Mouse (Mus musculus): ENCODE measurements around the gene Mbd4. TPM values are rescaled to one million over a fixed set of nuclear protein-coding genes. Genes with fewer than 3 reads are reported as not detected.

Gene Mbd4
- polyA plus RNA-seq, 2 experiments: 13.0 to 18.8 TPM

GRCm38 (mm10) chr6:115897117-115897516 lies 43.9 kb upstream of the Mbd4 start:
- ATAC-seq (ENCODE audit: low FRiP score, low read depth): no peak

GRCm38 (mm10) chr6:115896346-115896745 lies 43.2 kb upstream of the Mbd4 start:
- 70% methylated on average over 1 of the region's 1 CpGs for WGBS
- Histone ChIP-seq H3K36me3 (ENCODE audit: control insufficient read depth, insufficient read depth, low read length) (peaks cover 51% of the 10 kb centered on the region), H3K4me2 (replicated peaks; ENCODE audit: low read depth, low read length, severe bottlenecking) (no peak overlapping the region), H3K27ac (replicated peaks; ENCODE audit: low read depth, low read length) (no peak overlapping the region), H3K9me3 (ENCODE audit: control insufficient read depth, low read length) (no peaks in the 10 kb centered on the region), H3K4me3 (replicated peaks; ENCODE audit: low read length) (no peak overlapping the region), H3K9ac (ENCODE audit: low read depth, low read length, severe bottlenecking) (no peak overlapping the region), H3K4me1 (ENCODE audit: control insufficient read depth, insufficient read depth, low read length) (peaks cover 4% of the 10 kb centered on the region), H3K27me3 (ENCODE audit: control insufficient read depth, insufficient read depth, low read length) (no peaks in the 10 kb centered on the region)
- DNase-seq (ENCODE audit: low spot score) (no peak), ATAC-seq (ENCODE audit: low FRiP score, low read depth) (no peak)
- TF ChIP-seq POLR2A (IDR thresholded peaks at IDR 0.05; ENCODE audit: borderline replicate concordance, extremely low read depth, insufficient read depth, insufficient read length): no peak

More at GRCm38 (mm10) chr6:115897117-115897516, 43.9 kb upstream of the Mbd4 start:
- no peak overlapping the region; the same call in 1 of the 2 replicates for H3K9ac ChIP-seq (ENCODE audit: low read depth, low read length, severe bottlenecking)
- H3K4me1 ChIP-seq (ENCODE audit: control insufficient read depth, insufficient read depth, low read length): no peaks in the 10 kb centered on the region; the same call in 1 of the 2 replicates
- H3K4me3 ChIP-seq (replicated peaks; ENCODE audit: low read length): no peak overlapping the region
- H3K27ac ChIP-seq (replicated peaks; ENCODE audit: low read depth, low read length): no peak overlapping the region
- H3K36me3 ChIP-seq (ENCODE audit: control insufficient read depth, insufficient read depth, low read length): peaks cover 47% of the 10 kb centered on the region
- TF ChIP-seq POLR2A (IDR thresholded peaks at IDR 0.05; ENCODE audit: borderline replicate concordance, extremely low read depth, insufficient read depth, insufficient read length): no peak
- 73% methylated on average over 4 of the region's 4 CpGs for WGBS
- no peak overlapping the region for H3K4me2 ChIP-seq (replicated peaks; ENCODE audit: low read depth, low read length, severe bottlenecking)
- H3K27me3 ChIP-seq (ENCODE audit: control insufficient read depth, insufficient read depth, low read length): no peaks in the 10 kb centered on the region
- DNase-seq (ENCODE audit: low spot score): no peak
- no peaks in the 10 kb centered on the region for H3K9me3 ChIP-seq (ENCODE audit: control insufficient read depth, low read length)

DNA sequence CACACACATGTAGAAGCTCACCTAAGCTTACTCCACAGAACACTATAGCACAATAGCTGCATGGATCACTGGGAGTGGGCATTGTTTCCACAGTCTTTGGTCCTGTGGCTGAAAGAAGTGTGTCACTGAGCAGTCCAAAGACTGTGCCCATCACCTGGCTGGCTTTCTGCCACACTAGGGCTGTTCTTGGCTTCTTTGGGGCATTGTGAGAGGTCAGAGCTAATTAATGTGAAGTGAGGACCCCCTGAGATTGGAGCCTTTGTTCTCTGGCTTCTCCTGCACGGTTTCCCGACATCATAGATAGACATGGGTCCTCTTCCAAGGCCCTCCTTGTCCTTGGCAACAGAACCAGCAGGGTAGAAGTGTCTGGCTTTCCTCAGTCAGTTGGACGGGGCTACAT lies 39.2 kb upstream of the Mbd4 start:
- H3K9ac ChIP-seq (ENCODE audit: low read depth, low read length, severe bottlenecking): no peak overlapping the region
- ATAC-seq (ENCODE audit: low FRiP score, low read depth): no peak
- H3K27ac ChIP-seq (replicated peaks; ENCODE audit: low read depth, low read length): no peak overlapping the region
- peaks cover 69% of the 10 kb centered on the region for H3K36me3 ChIP-seq (ENCODE audit: control insufficient read depth, insufficient read depth, low read length)
- WGBS: 69% methylated on average over 3 of the region's 3 CpGs
- peaks cover 6% of the 10 kb centered on the region; the same call in 1 of the 2 replicates for H3K9me3 ChIP-seq (ENCODE audit: control insufficient read depth, low read length)
- no peak for DNase-seq (ENCODE audit: low spot score)
- H3K4me2 ChIP-seq (replicated peaks; ENCODE audit: low read depth, low read length, severe bottlenecking): no peak overlapping the region
- H3K27me3 ChIP-seq (ENCODE audit: control insufficient read depth, insufficient read depth, low read length): no peaks in the 10 kb centered on the region
- no peak overlapping the region for H3K4me3 ChIP-seq (replicated peaks; ENCODE audit: low read length)
- peaks cover 6% of the 10 kb centered on the region; the same call in 1 of the 2 replicates for H3K4me1 ChIP-seq (ENCODE audit: control insufficient read depth, insufficient read depth, low read length)
- TF ChIP-seq POLR2A (IDR thresholded peaks at IDR 0.05; ENCODE audit: borderline replicate concordance, extremely low read depth, insufficient read depth, insufficient read length): no peak

DNA sequence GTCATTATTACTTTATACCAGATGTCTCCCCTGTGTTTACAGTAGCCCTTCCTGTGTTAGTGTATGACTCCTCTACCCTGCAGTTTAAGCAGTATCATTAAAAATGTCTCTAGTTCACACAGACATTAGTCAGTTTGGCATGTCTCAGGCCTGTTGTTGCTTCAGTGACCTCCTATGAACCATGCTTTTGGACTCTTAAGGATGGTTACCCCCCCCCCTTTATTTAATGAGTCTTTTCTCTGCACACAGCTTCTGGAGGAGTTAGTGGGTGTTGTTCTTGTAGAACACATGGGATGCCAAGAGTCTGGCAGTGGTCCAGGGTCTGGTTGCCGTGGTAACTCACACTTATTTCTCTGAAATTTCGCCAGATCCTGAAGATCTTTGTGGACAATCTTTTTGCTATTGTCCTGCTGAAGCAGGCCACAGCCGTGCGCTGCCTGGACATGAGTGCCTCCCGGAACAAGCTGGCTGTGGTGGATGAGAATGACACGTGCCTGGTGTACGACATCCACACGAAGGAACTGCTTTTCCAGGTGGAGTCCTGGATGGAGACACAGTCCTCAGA lies 38.4 kb upstream of the Mbd4 start:
- Histone ChIP-seq H3K27me3 (ENCODE audit: control insufficient read depth, insufficient read depth, low read length) (no peaks in the 10 kb centered on the region), H3K27ac (replicated peaks; ENCODE audit: low read depth, low read length) (no peak overlapping the region), H3K4me1 (ENCODE audit: control insufficient read depth, insufficient read depth, low read length) (peaks cover 6% of the 10 kb centered on the region; the same call in 1 of the 2 replicates), H3K4me2 (replicated peaks; ENCODE audit: low read depth, low read length, severe bottlenecking) (no peak overlapping the region), H3K4me3 (replicated peaks; ENCODE audit: low read length) (no peak overlapping the region), H3K9ac (ENCODE audit: low read depth, low read length, severe bottlenecking) (no peak overlapping the region), H3K9me3 (ENCODE audit: control insufficient read depth, low read length) (peaks cover 6% of the 10 kb centered on the region; the same call in 1 of the 2 replicates), H3K36me3 (ENCODE audit: control insufficient read depth, insufficient read depth, low read length) (peaks cover 72% of the 10 kb centered on the region)
- DNase-seq (ENCODE audit: low spot score): peak; percentile 39
- TF ChIP-seq POLR2A (IDR thresholded peaks at IDR 0.05; ENCODE audit: borderline replicate concordance, extremely low read depth, insufficient read depth, insufficient read length): no peak
- WGBS: 76% methylated on average over 8 of the region's 8 CpGs
- ATAC-seq (ENCODE audit: low FRiP score, low read depth): no peak

DNA sequence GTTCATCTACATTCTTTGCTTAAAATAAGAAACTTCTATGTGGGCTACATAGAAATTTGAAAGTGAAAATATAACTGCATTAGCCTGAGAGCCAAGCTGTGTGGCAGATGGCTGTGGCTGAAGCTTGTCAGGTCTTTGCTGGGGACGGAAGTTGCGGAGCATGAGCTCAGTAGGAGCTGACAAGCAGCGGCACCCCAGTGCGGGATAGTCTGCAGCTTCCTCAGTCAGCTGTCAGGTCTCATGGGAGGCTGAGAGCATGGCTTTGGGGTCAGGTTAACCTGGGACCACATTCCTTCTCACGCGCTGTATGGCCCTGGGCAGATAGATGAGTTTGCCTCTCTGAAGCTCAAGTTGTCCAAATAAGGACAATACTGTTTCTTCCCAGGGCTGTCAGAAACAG lies 37.9 kb upstream of the Mbd4 start:
- Histone ChIP-seq H3K9me3 (ENCODE audit: control insufficient read depth, low read length) (peaks cover 6% of the 10 kb centered on the region; the same call in 1 of the 2 replicates), H3K27me3 (ENCODE audit: control insufficient read depth, insufficient read depth, low read length) (no peaks in the 10 kb centered on the region), H3K27ac (replicated peaks; ENCODE audit: low read depth, low read length) (no peak overlapping the region), H3K4me3 (replicated peaks; ENCODE audit: low read length) (no peak overlapping the region), H3K4me1 (ENCODE audit: control insufficient read depth, insufficient read depth, low read length) (peaks cover 6% of the 10 kb centered on the region; the same call in 1 of the 2 replicates), H3K9ac (ENCODE audit: low read depth, low read length, severe bottlenecking) (no peak overlapping the region; the same call in 1 of the 2 replicates), H3K4me2 (replicated peaks; ENCODE audit: low read depth, low read length, severe bottlenecking) (no peak overlapping the region), H3K36me3 (ENCODE audit: control insufficient read depth, insufficient read depth, low read length) (peaks cover 67% of the 10 kb centered on the region)
- DNase-seq (ENCODE audit: low spot score) (no peak), ATAC-seq (ENCODE audit: low FRiP score, low read depth) (no peak)
- TF ChIP-seq POLR2A (IDR thresholded peaks at IDR 0.05; ENCODE audit: borderline replicate concordance, extremely low read depth, insufficient read depth, insufficient read length): no peak
- WGBS: 78% methylated on average over 6 of the region's 6 CpGs

Measured in limb, embryonic 14.5 days (tissue).